Mouse (Mus musculus) brain, adult 2 months (tissue): ENCODE data around the gene Tsks.

ENCODE experiments used
- DNase-seq: peaks from one replicate; pipeline ENCODE4 v3.0.0; 2011; ENCODE audit warnings: low read depth, low spot score

Gene Tsks

DNA sequence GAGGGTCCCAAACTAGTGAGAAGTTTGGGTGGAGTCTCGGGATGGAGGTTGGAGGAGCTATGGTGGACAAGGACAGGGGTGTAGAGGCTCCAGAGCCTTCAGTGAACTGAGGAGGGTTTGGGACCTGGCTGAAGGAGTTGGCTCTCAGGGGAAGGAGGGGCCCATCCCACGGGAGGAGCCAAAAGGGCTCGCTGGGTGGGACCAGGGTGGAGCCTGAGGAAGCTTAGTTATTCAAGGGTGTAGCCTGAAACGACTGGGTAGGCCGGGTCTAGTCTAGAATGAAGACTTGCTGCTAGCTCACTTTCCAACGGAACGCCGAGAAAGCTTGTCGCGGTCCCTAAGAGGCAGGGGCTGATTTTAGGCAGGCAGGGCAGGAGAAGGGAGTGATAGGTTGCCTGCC, 9.0 kb downstream of the Tsks start:
- peak; percentile 54 for DNase-seq

DNA sequence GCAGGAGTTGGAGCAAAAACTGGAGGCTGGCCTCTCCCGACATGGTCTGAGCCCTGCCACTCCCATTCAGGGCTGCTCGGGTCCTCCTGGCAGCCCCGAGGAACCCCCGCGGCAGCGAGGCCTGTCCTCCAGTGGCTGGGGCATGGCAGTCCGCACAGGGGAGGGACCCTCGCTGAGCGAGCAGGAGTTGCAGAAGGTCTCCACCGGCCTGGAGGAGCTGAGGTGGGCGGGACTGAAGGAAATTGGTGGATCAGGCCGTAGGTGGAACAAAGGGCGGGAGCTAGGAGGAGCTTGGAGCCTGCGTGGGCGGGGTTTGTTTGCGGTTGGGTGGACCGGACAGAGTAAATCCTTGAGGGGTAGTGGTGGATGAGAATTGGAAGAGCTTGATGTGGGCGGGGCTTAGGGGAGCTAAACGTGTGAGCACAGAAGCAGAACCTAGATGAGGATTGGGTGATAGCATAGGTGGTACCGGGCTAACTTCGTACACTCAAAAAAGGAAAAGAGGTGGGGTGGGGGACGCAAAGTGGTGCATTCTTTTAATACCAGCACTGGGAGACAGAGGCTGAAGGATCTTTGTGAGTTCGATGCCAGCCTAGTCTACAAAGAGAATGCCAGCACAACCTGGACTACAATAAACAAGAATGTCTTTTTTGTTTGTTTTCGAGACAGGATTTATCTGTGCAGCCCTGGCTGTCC, 9.8 kb downstream of the Tsks start:
- DNase-seq = peak; percentile 95

DNA sequence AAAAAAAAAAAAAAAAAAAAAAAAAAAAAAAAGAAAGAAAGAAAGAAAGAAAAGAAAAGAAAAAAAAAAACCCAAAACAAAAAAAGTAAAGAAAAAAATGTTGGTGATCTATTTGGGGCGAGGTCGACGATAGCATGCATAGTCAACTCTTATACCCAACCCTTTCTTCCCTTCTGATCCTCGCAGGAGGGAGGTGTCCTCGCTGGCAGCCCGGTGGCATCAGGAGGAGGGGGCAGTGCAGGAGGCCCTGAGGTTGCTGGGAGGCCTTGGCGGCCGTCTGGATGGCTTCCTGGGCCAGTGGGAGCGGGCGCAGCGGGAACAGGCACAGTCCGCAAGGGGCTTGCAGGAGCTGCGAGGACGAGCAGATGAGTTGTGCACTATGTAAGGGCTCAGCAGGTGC, 10.6 kb downstream of the Tsks start:
- no peak for DNase-seq

DNA sequence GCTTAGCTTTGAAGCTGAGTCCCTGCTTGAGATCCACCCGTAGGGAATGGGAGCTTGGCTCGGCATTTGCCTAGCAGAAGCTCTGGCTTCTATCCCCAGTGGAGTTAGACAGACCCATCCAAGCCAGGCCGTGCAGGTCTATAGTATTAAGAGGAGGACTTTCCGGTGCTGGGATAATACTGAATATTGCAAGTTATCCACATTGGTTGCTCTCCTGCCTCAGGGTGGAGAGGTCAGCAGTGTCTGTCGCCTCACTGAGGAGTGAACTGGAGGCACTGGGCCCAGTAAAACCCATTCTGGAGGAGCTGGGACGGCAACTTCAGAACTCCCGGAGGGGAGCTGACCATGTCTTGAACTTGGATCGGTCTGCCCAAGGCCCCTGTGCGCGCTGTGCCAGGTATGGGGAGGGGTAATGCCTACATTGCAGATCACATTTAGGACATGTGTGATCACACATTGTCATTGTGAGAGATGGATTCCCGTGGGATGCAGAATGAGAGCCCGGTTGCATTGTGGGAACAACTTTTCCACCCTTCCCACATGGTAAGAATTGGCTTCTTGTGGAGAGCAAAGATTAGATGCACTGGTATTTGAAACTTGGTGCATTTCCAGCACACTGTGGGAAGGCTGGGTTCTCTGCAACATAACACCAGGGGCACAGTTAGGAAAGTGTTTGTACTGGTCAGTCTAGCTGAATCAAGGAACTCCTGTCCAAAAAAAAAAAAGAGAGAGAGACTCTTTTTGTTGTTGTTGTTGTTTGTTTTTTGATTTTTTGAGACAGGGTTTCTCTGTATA, 11.3 kb downstream of the Tsks start:
- DNase-seq = peak; percentile 48

DNA sequence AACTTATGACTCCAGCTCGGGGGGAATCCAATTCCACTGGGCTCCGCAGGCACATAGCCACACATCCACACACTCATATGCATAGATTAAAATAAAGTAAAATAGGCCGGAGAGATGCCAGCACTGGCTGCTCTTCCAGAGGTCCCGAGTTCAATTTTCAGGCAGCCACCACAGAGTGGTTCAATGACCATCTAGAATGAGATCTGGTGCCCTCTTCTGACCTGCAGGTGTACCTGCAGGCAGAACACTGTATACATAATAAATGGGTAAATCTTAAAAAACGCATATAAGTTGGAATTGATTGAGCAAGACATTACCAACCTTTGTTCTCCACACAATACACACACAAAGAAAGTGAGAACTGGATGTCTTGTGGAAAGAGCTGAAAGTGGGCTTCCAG, 12.6 kb downstream of the Tsks start:
- DNase-seq = peak; percentile 61

DNA sequence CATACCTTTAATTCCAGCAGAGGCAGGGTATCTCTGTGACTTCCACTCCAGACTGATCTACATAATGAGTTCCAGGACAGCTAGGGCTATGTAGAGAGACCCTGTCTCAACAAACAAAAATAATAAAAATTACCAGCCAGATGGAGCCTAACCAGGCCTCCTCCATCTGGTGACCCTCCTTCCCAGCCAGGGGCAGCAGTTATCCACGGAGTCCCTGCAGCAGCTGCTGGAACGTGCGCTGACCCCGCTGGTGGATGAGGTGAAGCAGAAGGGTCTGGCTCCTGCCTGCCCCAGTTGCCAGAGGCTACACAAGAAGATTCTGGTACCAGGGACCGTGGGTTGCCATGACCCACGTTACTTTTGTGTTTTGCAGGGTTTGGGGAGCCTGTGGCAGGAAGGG, 13.3 kb downstream of the Tsks start:
- DNase-seq = no peak

DNA sequence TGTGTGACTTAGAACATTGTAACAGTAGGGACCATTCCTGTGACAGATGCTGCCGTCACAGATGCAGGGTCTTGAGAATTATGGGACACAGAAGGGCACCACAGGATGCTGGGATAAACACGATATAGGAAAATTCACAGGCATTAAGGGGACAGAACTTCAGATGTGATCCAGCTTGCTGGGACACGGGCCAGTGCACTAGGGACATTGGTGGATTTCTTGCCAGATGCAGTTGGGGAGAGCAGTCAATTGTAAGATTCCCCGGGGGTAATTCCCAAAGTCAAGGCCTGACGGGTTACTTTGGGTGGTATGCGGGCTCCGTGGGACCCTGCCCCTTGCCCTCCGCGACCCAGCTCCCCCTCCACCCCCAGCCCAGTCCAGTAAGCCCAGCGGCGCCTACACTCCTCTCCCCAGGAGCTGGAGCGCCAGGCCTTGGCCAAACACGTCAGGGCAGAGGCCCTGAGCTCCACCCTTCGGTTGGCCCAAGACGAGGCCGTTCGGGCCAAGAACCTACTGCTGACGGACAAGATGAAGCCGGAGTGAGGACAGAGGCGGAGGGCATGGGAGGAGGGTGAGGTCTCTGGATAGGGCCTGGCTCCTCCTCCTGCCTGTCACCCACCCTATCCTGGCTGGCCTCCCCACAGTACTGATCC, 14.3 kb downstream of the Tsks start:
- no peak for DNase-seq

DNA sequence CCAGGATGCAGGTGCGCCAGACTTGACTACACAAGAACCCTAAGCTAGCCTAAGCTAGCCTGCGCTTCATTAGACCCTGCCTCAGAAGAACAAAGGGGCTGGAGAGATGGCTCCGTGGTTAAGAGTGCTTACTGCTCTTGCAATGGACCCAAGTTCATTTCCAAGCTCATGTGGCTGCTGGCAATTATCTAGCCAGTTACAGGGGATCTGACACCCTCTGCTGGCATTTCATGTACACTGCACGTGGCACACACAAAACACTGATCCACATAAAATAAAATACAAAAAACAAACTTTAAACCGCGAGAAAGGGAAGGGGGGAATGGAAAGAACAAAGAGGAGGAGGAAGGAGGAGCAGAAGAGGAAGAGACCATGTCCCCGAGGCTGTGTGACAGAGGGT, 15.2 kb downstream of the Tsks start:
- DNase-seq = peak; percentile 83

DNA sequence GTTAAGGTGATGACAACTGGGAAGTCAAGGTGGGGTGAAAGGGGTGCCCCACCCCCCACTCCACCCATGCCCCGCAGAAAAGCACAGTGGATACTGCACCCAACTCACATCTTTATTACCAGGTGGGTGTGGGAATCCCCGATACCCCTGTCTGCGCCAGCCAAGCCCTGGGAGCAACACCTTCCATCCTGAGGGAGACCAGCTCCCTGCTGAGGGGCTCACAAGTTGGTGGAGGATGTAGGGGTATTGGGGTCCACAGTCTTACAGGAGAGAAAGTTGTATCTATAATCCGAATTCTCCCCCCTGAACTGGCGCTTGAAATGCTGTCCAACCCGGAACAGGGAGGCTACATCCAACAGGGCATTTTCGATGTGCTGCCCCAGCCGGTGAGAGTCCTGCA, 16.3 kb downstream of the Tsks start:
- DNase-seq = no peak

DNA sequence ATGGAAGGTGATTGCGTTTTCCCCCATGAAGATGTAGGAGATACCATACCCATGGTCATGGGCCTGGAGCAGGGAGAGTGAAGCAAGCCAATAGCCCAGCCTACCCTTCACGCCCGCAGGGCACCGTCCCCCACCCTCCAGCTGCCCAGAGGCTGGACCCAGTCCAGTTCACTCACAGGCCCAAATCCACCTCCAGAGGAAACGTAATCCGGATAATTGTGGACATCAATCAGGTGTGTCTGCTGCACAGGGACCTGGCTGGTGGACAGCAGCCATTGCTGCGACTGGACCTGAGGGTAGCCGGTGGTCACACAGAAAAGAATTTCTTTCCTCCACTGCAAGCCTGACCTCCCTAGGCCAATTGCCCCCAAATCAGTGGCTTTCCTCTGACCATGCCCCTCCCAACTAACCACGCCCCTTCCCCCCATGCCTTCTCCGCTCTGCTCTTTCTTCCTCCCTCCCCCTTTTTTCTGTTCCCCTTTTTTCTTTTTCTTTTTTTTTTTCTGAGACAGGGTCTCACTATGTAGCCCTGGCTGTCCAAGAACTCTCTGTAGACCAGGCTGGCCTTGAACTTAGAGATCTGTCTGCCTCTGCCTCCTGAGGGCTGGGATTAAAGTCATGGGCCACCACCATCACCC, 17.0 kb downstream of the Tsks start:
- no peak for DNase-seq

DNA sequence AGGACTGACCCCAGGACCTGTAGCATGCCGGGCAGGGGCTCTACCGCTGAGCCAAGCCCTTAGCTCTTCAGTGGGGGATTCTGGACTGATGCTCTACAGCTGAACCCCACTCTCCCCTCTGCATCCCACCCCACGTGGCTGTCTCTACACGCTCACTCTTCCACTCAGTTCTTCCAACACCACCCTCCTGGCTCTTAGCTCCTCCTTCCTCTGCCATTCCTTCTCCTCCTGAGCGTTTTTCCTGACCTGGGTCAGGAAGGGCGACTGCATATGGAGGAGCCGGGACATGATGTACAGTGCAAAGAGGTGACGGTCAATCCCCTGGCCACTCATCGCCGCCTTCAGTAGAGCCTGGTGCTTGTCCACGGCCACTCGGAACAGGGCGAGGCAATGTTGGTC, 17.5 kb downstream of the Tsks start:
- DNase-seq = no peak

DNA sequence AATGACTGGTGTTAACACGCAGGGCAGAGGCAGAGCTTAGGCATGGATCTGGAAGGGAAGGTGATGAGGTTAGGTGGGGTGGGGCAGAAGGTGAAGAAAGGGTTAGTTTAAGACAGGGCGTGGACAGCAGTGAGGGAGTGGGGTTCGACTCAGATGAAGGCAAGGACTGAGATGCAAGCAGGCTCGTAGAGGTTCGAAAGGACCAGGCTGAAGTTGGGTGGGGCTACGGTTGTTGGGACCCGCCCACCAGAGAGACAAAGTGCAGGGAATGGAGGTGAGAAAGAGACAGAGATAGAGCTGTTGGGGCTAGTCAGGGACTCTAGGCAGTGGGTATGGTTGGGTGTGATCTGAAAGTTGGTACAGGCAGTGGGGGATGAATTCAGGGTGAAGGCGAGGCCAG, 19.3 kb downstream of the Tsks start:
- no peak for DNase-seq

DNA sequence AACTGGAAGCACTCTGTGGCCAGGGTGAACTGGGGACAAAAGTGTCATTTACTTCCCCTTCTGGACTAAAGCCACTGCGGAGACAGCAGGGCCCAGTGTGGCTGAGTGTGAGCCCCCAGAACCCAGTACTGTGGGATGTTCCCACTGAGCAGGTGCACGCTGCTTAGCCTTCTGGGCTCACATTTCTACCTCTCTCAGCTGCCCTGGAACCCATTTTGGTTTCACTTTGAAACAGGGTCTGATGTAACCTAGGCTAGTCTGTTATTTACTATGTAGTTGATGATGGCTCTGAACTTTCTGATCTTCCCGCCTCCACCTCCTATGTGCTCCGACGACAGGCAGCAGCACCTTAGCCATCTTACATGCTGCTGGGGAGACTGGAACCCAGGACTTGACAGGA, 19.8 kb downstream of the Tsks start:
- no peak for DNase-seq

DNA sequence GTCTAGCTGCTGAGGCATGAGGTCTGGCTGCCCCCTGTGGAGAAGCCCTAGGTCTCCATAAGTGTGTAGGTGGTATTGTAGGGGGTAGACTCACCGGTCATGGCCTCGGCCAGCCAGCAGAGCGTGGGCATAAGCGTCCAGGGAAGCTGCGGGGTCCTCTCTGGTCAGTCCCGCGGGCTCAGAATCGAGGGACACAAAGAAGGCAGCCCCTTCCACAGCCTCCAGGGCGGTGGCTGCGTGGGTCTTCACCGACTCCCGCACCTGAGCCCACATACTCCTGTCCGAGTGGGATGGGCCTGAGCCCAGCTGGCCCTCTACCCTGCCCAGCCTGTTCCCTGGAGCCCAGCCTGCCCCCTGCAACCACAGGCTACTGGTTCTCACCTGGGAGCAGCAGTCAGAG, 22.0 kb downstream of the Tsks start:
- DNase-seq = no peak

DNA sequence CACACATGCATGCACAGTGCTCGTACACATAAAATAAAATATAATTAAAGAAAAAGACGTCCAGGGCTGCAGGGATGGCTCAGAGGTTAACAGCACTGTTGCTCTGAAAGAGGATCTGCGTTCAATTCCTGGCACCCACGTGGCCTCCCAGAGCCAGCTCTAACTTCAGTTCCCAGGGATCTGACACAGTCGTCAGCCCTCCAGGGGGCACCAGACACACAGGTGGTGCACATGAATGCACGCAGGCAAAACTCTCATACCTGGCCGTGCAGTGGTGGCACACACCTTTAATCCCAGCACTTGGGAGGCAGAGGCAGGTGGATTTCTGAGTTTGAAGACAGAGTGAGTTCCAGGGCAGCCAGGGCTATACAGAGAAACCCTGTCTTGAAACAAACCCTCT, 23.0 kb downstream of the Tsks start:
- DNase-seq = no peak

DNA sequence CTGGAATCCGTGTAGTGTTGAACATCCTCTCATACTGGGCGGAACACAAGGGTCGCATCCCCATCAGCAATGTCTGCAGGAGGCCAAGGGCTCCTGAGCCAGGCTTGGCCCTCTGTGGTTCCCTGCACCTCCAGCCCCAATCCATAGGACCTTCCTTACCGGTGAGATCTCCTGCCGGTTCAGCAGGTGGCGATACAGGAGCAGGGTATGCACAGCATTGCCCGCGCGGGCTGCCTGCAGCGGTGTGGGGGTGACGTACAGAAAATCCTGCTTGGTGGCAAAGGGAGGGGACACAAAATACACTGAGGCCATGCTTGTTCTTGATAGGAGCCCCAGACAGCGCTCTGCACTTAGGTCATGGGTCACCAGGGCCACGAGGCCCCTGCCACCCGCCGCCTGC, 23.6 kb downstream of the Tsks start:
- DNase-seq = no peak

DNA sequence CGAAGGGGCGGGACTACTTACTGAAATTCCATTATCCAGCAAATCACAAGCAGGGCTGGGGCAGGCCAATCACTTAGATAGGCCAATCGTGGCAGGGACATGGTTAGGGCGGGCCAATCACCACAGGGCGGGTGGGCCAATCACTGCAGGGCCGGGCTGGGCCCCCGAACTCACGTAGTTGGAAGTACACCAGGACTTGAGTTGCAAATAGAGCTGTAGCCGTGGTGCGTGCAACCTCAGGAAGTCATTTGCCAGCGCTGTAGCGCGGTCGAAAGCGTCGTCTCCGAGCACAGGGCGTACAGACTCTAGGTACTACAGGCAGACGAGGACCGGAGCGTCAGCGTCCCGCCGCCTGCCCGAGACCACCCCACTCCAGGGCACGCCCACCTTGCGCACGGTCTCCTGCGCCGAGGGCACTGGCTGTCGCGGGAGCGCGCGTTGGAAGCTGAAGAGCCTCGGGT, 27.3 kb downstream of the Tsks start:
- DNase-seq = peak; percentile 97

DNA sequence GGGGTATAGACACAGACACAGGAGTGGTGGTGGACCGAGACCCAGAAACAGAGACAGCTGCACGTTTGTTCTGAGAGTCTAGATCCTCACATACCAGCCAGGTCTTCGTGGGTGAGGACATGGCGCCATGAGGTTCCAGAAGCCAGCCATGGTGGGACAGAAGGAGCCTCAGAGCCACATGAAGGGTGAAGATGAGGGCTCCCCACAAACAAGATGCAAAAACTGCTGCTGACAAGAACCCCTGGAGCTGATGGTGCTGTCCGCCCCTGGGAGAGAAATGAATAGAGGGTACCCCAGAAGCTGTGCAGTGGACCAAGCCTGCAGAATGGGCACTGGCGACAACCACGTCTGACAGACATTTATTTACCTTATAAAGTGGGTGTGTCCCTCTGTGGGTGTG, 28.1 kb downstream of the Tsks start:
- no peak for DNase-seq

DNA sequence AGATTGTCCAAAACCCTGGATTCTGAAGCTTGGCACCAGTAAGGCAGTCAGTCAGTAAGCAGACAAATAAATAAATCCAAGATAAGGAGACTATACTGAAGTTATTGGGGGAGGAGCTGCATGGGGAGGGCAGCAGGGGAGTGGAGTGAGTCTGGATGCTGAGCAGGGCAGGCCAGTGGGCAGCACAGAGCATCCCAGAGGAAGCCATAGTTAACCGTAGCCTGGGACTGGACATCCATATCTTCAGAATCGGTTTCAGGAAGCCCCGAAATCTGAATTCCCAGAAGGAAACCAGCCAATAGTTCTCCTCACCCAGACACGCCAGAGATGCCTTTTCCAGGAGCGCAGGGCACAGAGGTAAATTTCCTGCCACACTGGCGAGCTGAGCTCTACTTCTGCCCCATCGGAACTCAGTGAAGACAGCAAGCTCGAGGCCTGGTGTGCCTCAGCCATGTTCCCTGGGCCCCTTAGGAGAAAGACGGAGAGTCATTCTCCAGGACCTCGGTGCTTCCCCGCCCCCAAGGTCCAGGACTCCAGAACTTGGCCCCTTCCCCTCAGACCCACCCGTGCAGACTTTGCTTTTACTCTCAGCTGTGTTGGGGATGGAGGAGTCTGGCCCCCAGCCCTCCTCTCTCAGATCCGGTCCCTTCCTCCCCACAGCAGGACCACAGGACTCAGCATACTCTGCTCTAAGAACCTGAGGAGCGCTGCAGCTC, 30.6 kb downstream of the Tsks start:
- DNase-seq = peak; percentile 47

DNA sequence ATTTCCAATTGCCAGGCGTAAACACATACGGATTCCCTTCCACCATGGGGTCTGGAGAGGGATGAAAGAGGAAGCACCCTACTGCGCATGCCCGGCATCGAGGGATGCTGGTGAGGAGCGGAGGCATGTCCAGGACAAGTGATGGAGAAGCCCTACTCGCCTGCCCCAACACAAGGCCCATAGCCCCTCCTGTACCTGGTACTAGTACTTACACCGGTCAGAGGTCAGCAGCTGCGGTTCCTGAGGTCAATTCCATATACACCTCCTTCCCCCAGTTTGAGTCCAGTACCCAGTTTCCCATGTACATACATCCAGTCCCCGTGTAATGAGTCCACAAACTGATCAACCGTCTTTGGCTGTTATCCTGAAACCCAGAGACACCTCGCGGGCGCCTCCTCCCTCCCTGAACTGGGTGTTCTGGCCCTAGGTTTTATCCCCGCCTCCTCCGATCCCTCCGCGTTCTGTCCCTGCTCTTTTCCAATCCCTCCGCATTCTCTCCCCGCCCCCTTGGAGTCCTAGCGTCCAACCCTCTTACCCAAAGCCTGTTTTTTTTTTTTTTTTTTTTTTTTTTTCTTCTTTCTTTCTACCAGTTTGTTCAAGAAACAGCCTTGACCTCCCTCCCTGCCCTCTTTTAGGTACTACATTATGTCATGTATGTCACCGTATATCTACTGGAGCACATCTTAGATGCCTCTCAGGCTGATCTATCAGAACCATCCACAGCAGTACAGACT, 31.5 kb downstream of the Tsks start, which contains the start of gene Cpt1c:
Cpt1c (minus strand) TSS at position 469 of the 734 bp plus-strand sequence.
- peak; percentile 98 for DNase-seq

DNA sequence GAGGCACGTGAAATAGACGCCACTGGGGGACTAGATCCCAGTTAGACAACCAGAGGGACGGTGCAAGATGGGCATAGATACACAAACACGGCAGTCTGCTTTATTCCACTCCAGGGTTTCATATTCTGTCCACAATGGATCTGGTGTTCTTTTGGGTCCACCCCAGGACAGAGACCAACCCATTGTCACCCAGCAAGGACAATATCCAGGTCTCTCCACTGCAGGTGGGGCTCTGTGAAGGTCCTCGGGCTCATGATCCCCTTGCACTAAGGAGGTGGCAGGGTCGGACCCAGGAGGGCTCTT, 32.1 kb downstream of the Tsks start:
- DNase-seq = no peak
